Mouse (Mus musculus) bone marrow macrophage, adult 2 months (primary cell): Measurements from ENCODE around the gene Btbd6. TPM values are rescaled to one million over a fixed set of nuclear protein-coding genes. Genes with fewer than 3 reads are reported as not detected.

Experiments
- H3K27ac ChIP-seq: 2 replicates; pipeline ENCODE4 v1.5.1; 2012; ENCODE audit warnings: low read depth, low read length; ENCODE audit not compliant: insufficient read depth
- H3K4me1 ChIP-seq: 2 replicates; pipeline ENCODE4 v1.6.1; 2012; ENCODE audit warnings: low read length; ENCODE audit not compliant: control insufficient read depth, insufficient read depth
- H3K4me3 ChIP-seq: 2 replicates; pipeline ENCODE4 v1.5.1; 2012; ENCODE audit warnings: mild to moderate bottlenecking, low read length, moderate library complexity; ENCODE audit not compliant: insufficient read depth
- CTCF ChIP-seq: IDR thresholded peaks from 2 replicates; pipeline ENCODE4 v1.5.1; 2012; ENCODE audit warnings: low read depth, mild to moderate bottlenecking, low read length, moderate library complexity
- POLR2A ChIP-seq: IDR thresholded peaks from 2 replicates; pipeline ENCODE4 v1.6.1; 2012; ENCODE audit warnings: mild to moderate bottlenecking, low read depth, low read length, borderline replicate concordance
- polyA plus RNA-seq: library from polyadenylated mRNA; stranded (reverse); fragments of >200 nt; gene quantifications from 2 replicates; pipeline ENCODE4 v1.2.4, GENCODE M21; 2012; ENCODE audit not compliant: missing spikeins, insufficient read depth, insufficient read length

The Btbd6 gene
- polyA plus RNA-seq, 1 experiment, result 9.0 TPM

DNA sequence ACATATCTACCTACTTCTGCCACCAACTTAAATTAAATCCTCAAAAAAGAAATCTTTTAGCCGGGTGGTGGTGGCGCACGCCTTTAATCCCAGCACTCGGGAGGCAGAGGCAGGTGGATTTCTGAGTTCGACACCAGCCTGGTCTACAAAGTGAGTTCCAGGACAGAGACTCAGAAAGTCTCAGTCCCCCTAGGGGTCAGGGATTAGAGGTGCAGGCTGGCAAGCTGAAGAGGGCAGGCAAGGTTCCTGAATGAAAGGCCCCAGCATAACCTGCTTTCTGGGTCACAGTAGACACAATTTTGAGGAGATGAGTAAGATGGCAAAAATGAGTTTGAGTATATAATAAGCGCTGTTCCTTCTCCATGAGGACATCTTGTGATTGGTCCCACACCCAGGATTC, 9.1 kb downstream of the Btbd6 start:
- H3K4me1 ChIP-seq, result peaks cover 18% of the 10 kb centered on the region
- no peak overlapping the region for H3K4me3 ChIP-seq
- H3K27ac ChIP-seq, result no peak overlapping the region
- TF ChIP-seq CTCF (no peak), POLR2A (no peak)

DNA sequence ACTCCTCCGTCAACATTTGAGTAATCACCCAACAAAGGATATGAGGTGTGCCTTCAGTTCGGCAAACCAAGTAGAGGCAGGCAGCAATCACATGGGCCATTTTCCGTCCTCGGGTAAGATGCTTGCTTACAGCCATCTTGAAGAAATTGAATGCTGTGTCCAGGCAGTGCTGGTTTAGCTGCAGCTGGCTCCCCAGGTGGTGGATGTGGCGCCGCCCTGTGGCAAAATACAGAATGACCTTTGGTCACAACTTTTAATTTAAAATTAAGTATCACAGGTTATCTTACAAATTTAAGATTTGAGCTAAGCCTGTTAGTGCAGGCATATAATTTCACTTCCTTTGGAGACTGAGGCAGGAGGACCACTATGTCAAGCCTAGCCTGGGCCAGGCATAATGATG, 11.6 kb downstream of the Btbd6 start:
- H3K4me3 ChIP-seq, result no peak overlapping the region
- TF ChIP-seq CTCF, result peak; percentile 49
- no peak for TF ChIP-seq POLR2A
- H3K4me1 ChIP-seq, result peaks cover 38% of the 10 kb centered on the region
- H3K27ac ChIP-seq, result no peak overlapping the region

DNA sequence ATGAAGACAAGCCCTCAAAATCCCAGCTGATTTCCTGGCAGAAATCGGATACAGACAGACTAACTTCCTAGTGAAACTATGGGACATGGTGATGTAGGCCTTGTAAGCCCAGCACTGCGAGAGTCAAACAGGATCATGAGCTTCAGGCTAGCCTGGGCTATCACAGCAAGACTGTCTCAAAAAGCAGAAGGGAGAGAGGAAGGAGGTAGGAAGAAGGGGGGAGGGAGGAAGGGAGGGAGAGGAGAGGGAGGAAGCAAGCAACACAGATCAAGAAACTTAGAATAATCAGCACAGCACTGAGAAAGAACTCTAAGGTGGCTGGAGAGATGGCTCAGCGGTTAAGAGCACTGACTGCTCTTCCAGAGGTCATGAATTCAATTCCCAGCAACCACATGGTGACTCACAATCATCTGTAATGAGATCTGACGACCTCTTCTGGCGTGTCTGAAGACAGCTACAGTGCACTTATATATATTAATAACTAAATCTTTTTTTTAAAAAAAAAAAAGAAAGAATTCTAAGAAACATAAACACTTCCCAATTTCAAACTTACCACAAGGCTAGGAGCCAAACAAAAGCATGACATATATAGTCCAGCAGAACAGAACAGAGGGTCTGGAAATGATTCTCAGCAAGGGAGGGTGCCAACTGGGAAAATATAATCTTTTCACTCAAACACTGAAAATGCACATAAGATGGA, 14.6 kb downstream of the Btbd6 start:
- Histone ChIP-seq H3K27ac (peak overlapping the region; percentile 34; the same call in 1 of the 2 replicates), H3K4me3 (no peak overlapping the region), H3K4me1 (peaks cover 47% of the 10 kb centered on the region)
- TF ChIP-seq POLR2A, result no peak

DNA sequence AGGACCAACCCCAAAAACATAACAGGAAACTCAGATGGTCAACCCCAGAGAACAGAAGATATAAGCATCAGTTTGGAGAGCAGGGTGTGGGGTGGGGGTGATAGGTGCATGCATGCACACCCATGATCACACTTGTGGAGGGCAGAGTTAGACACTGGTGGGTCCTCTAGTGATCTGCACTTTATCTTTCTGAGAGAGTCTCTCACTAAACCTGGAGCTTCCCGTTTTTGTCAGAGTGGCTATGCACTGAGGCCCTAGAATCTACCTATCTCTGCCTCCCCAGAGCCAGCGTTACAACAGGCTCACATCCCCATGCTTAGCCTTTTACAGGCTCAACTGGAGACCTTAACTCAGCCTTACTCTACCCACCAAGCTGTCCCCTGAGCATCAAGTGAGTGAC, 15.2 kb downstream of the Btbd6 start:
- Histone ChIP-seq H3K27ac (peak overlapping the region; percentile 11; the same call in 1 of the 2 replicates), H3K4me3 (no peak overlapping the region), H3K4me1 (peaks cover 47% of the 10 kb centered on the region)
- TF ChIP-seq CTCF, result no peak

DNA sequence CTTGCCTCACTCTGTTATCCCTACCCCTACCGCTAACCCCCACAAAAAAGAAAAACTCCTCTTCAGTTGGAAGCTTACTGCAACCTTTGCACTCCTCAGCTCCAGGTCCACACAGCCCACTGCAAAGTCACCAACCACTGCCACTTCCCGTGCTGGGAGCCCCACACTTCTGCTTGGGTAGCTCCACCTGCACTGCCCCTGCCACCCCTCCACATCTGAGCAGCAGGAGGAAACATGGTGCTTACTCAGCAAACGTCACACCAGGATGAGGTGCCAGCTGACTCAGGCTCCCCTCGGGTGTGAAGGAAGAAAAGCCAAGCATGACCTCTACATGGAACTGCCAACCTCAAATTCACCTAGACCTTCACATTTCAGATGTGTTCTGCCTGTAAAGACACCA, 17.9 kb downstream of the Btbd6 start:
- no peak overlapping the region for H3K27ac ChIP-seq
- TF ChIP-seq CTCF (no peak), POLR2A (no peak)
- H3K4me1 ChIP-seq, result peaks cover 33% of the 10 kb centered on the region
- no peak overlapping the region for H3K4me3 ChIP-seq

DNA sequence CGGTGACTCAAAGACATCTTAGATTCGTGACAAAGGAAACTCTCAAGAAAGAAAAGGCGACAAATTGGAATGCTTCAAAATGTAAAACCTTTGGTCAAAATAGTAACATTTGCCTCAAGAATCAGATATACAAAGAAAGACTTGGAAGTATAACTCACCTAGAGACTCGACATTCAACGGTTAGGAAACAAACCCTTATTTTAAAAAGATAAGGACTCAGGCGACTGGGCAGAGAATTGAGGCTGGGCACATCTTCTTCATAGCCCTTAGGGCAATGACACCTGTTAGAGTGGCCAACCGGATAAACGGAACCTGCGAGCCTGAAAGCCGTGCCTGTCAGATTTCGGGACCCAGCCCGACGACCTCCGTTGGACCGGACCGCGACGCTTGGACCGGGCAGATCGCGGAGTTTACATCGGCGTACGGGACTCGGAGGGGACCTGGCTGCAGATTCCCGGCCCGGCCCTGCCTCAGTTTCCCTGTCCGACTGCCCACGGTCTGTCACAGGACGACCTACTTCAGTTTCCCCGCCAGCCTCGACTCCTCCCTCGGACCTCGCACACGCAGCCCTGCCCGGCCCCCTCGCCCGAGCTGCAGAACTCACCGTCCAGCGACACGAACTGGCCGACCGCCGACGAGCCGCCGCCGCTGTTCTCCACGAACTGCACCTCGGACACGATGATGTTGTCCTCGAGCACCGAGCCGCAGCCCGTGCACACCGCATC, 23.4 kb downstream of the Btbd6 start:
- peak overlapping the region; percentile 88 for H3K4me3 ChIP-seq
- no peak for TF ChIP-seq POLR2A
- H3K27ac ChIP-seq, result peak overlapping the region; percentile 97
- peaks cover 14% of the 10 kb centered on the region for H3K4me1 ChIP-seq

DNA sequence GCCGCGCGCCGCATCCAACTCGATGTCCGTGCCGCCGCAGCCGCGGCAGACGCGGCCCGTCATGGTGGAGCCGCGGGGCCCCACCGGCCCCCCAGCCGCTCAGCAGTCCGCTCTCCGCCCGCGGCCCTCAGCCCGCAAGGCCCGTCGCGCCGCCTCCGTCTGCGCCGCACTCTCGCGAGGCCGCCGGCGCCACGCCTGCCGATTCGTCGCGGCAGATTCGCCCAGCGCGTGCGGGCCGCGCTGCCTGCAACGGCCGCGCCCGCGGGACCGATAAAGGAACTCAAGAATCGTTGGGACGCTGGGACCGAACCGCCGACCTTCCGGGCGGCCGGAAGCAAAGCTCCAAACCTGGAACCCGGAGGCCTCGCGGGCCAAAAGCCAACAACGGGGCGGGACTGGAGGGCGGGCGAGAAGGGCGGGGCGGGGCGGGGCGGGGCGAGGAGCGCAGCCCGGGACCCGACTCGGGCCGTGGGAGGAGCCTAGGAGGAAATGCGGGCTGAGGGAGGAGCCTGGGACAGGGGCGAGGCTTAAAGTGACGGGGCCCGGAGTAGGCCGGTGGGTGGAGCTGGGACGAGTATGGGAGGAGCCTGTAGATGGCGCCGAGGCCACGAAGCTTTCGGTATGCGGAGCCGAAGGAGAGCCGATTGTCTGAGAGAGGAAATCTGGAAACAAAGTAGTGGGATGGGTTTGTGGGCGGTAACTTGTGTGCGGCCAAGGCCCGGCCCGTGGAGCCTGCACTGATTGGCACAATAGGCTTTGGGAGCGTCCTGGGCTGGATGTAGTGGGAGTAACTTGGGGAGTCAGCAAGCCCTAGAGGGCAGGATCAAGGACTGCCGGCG, 24.2 kb downstream of the Btbd6 start, which contains the start of gene Brf1:
Gene Brf1 (minus strand): TSS at position 411 of the 839 bp plus-strand sequence.
- Histone ChIP-seq H3K4me1 (peaks cover 14% of the 10 kb centered on the region), H3K27ac (peak within 1 kb of the TSS; percentile 97), H3K4me3 (peak within 1 kb of the TSS; percentile 88)
- TF ChIP-seq POLR2A (no peak), CTCF (no peak)

DNA sequence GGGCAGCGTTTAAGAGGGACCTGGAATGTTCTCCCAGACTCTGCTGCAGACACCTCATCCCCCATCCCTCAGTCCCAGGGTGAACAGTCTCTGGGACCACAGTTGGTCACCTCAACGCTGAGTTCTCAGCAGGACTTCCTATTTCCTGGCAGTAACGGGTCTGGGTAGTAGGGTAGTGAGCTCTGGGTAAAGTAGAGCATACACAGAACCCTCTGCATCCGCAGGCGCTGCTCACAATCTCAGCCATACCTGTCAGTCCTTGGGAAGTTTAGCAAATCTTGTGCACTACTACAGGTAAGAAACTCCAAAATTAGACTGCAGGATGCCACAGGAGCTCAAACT, 24.8 kb downstream of the Btbd6 start:
- peak overlapping the region; percentile 59 for H3K27ac ChIP-seq
- H3K4me3 ChIP-seq, result peak overlapping the region; percentile 70
- TF ChIP-seq POLR2A (no peak), CTCF (no peak)
- peaks cover 14% of the 10 kb centered on the region for H3K4me1 ChIP-seq

DNA sequence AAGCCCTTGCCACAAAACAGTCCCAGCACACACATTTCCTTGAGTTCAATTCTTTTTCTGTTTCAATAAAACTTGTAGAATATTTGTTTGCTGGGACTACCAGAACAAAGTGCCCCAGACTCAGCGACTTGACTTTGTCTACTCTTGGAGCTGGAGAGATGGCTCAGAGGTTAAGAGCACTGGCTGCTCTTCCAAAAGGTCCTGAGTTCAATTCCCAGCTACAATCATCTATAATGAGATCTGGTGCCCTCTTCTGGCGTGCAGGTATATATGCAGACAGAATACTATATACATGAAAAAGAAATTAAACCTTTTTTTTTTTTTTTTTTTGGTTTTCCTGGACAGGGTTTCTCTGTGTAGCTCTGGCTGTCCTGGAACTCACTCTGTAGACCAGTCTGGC, 26.4 kb downstream of the Btbd6 start:
- TF ChIP-seq POLR2A (no peak), CTCF (no peak)
- H3K27ac ChIP-seq, result no peak overlapping the region
- no peak overlapping the region for H3K4me3 ChIP-seq
- peaks cover 14% of the 10 kb centered on the region for H3K4me1 ChIP-seq

DNA sequence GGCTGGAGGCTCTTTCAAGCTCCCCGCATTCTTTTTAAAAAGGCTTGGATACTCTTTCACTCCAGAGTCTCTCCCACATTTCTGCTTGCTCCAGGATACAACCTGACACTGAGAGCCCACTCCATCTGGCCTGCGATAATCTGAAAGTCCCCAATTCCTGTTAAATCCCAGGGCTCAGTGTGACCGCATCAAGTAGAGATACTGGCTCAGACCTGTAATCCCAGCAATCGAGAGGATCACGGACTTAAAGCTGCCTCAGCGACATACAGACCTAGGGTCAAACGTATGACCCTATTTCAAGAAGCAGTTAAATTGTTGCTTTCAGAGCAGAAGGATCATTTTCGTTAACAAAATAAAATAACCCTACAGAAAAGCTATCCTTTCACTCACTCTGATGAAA, 27.7 kb downstream of the Btbd6 start:
- TF ChIP-seq POLR2A, result no peak
- no peak for TF ChIP-seq CTCF
- no peak overlapping the region for H3K4me3 ChIP-seq
- H3K4me1 ChIP-seq, result peaks cover 10% of the 10 kb centered on the region
- no peak overlapping the region for H3K27ac ChIP-seq
